Mouse (Mus musculus): ENCODE data around the gene Gfod1.
A peak's percentile ranks its signal among the peaks of the same experiment; 100 is the strongest.

Gfod1 gene

GRCm38 (mm10) chr13:43231965-43232860 is 71.8 kb downstream of the Gfod1 start:
- DNase-seq (ENCODE audit: low spot score in 2 of 2), result no peak

DNA sequence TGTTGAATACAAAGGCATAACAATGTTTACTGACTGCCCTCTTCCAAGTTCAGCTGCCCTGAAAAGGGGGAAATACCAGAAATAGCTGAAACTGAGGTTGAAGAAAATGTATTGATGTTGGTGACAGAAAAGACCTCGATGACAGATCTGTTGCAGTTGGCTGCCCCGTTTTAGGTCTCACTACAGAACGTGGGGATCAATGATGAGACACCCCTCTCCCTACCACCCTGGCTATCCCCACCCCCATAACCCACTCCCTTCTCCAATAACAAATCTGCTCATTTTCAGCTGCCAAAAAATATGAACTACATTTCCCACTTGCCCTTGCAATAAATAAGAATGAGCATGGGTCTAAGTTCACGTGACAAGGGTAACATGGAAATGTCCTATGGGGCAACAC is 73.1 kb downstream of the Gfod1 start:
- no peak for DNase-seq (ENCODE audit: low spot score in 2 of 2)

DNA sequence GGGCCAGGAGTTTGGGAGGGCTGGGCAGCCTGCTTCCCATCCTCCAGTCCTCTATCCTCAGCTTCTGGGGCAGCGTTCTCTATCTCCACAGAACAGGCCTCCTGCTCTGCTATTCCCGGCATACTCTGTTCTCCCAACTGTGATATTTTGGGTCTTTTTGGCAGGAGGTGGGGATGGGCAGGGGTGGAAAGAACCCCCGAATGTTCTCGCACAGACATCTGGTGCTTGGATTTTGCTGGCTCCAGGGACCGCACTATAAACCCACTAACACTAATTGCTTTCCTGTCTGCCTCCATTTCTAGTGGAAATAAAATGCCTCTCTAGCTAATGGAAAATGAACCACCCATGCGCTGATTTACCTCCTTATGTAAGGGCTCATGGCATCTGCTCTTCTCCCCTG is 73.7 kb downstream of the Gfod1 start:
- peak; percentile 65 to 78 for DNase-seq (ENCODE audit: low spot score in 2 of 2)

GRCm38 (mm10) chr13:43229767-43230166 is 74.2 kb downstream of the Gfod1 start:
- DNase-seq (ENCODE audit: low spot score in 2 of 2), result no peak

- no peak for DNase-seq (ENCODE audit: low spot score in 2 of 2)
These were observed 75.8 kb downstream of the Gfod1 start for GRCm38 (mm10) chr13:43228141-43228540.

GRCm38 (mm10) chr13:43226041-43226440 is 77.9 kb downstream of the Gfod1 start:
- DNase-seq (ENCODE audit: low spot score in 2 of 2), result no peak

DNA sequence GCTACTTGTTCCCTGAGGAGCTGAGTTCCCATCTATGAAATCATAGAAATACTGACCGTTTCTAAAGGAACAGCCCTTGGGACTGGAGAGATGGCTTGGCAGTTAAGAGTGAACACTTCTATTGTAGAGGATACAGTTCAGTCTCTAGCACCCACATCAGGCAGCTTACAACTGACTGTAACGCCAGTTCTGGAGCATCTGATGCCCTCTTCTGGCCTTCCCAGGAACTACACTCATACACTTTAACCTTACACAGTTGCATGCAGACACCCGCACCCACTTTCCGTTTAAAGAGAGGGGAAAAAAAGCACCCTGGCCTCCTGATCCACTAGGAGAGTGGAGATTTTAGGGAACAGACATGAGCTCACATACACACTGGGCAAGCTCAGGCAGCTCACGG is 78.8 kb downstream of the Gfod1 start:
- DNase-seq (ENCODE audit: low spot score in 2 of 2), result no peak

DNA sequence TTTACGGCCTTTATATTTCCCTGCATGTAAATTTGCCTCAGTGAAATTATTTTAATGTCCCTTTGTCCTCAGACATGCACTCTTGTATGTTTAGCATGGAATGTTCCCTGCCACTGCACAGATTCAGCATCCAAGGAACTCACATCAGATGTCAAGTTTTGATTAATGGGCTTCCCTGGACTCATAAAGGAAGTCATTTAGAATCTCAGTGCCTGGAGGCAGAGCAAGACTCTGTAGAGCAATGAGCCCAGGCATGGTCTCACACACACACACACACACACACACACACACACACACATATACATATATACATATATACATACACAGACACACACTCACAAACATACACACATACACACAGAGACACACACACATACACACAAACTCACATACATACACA is 81.9 kb downstream of the Gfod1 start:
- DNase-seq (ENCODE audit: low spot score in 2 of 2), result no peak

- no peak for DNase-seq (ENCODE audit: low spot score in 2 of 2)
These were observed 82.7 kb downstream of the Gfod1 start for GRCm38 (mm10) chr13:43221290-43221689.

GRCm38 (mm10) chr13:43220635-43221034 is 83.3 kb downstream of the Gfod1 start:
- DNase-seq (ENCODE audit: low spot score in 2 of 2), result no peak

- DNase-seq (ENCODE audit: low spot score in 2 of 2), result no peak
These were observed 85.2 kb downstream of the Gfod1 start for GRCm38 (mm10) chr13:43218764-43219163.

- no peak for DNase-seq (ENCODE audit: low spot score in 2 of 2)
These were observed 85.7 kb downstream of the Gfod1 start for GRCm38 (mm10) chr13:43218284-43218683.

GRCm38 (mm10) chr13:43217686-43218085 is 86.3 kb downstream of the Gfod1 start:
- DNase-seq (ENCODE audit: low spot score in 2 of 2), result no peak

- DNase-seq (ENCODE audit: low spot score in 2 of 2), result no peak
These were observed 86.9 kb downstream of the Gfod1 start for GRCm38 (mm10) chr13:43217059-43217458.

- DNase-seq (ENCODE audit: low spot score in 2 of 2), result no peak
These were observed 87.8 kb downstream of the Gfod1 start for GRCm38 (mm10) chr13:43215994-43216706.

GRCm38 (mm10) chr13:43215144-43215993 is 88.6 kb downstream of the Gfod1 start:
- DNase-seq (ENCODE audit: low spot score in 2 of 2), result no peak

DNA sequence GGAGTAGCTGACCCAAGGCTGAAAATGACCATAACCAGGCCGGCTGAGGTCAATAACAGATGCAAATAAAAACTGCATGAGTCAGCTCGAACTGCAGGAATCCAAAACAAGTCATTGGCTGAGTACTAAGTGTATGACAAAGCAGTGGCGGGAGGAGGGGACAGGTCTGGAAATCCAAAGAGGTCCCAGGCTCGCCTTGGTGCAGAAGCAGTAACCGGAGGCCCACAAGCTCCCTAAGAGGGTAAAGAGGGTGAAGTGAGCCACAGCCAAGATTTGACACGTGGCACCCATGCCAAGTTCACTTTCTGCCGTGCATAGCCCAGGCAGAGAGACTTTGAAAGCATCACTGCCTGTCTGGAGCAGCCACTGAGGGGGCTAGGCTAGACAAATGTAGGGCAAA is 91.6 kb downstream of the Gfod1 start:
- DNase-seq (ENCODE audit: low spot score in 2 of 2), result no peak

- DNase-seq (ENCODE audit: low spot score in 2 of 2), result no peak
These were observed 93.0 kb downstream of the Gfod1 start for GRCm38 (mm10) chr13:43210956-43211355.

DNA sequence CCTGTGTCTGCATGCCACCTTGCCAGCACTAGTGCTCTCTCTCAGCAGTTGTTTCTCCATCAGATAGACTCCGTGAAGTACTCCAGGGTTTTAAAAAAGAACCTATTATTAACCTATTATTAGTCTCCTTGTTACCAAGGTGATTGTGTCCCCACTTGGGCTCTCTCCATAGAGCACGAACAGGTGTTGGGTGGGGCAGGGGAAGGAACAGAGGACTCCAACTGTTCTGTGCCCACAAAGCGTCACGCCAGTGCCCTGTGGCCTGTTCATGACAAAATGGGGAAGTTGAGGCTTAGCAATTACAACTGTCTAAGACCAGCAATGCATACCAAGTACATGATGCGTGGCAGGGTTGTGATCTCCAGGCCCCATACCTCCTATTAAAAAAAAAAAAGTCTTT is 94.4 kb downstream of the Gfod1 start:
- no peak for DNase-seq (ENCODE audit: low spot score in 2 of 2)

GRCm38 (mm10) chr13:43208914-43209439 is 95.0 kb downstream of the Gfod1 start:
- no peak for DNase-seq (ENCODE audit: low spot score in 2 of 2)

- no peak for DNase-seq (ENCODE audit: low spot score in 2 of 2)
These were observed 97.8 kb downstream of the Gfod1 start for GRCm38 (mm10) chr13:43206118-43206683.
